Mouse (Mus musculus) G1E (cell line): Measurements from ENCODE around the gene Plcb1. TPM values are rescaled to one million over a fixed set of nuclear protein-coding genes. Genes with fewer than 3 reads are reported as not detected.

Source experiments
- ATAC-seq: 2 replicates; pipeline ENCODE4 v1.8.0; 2016; ENCODE audit warnings: mild to moderate bottlenecking; ENCODE audit not compliant: insufficient number of reproducible peaks, poor library complexity, low FRiP score, severe bottlenecking; ENCODE audit errors: extremely low read depth
- DNase-seq: peaks from one replicate; pipeline ENCODE4 v3.0.0; 2012; ENCODE audit warnings: low spot score
- H3K27me3 ChIP-seq: 2 replicates; pipeline ENCODE4 v1.6.1; 2012; ENCODE audit warnings: mild to moderate bottlenecking, low read length, inconsistent platforms; ENCODE audit not compliant: insufficient read depth
- H3K36me3 ChIP-seq: replicated peaks from 2 replicates; pipeline ENCODE3; 2012; ENCODE audit warnings: mild to moderate bottlenecking, inconsistent platforms
- H3K4me1 ChIP-seq: 2 replicates; pipeline ENCODE4 v1.6.1; 2012; ENCODE audit warnings: low read depth, low read length, inconsistent platforms, mixed read lengths; ENCODE audit not compliant: insufficient read depth
- H3K4me3 ChIP-seq: 2 replicates; pipeline ENCODE4 v1.5.1; 2012; ENCODE audit warnings: low read depth, mild to moderate bottlenecking, inconsistent platforms, low read length, moderate library complexity, mixed read lengths
- H3K9me3 ChIP-seq: replicated peaks from 2 replicates; pipeline ENCODE4 v1.6.1; 2012; ENCODE audit warnings: inconsistent platforms
- CTCF ChIP-seq: IDR thresholded peaks from 2 replicates; pipeline ENCODE4 v1.5.1; 2012; ENCODE audit warnings: low read depth, low read length, inconsistent platforms, mixed read lengths
- GATA1 ChIP-seq: IDR thresholded peaks from 2 replicates; pipeline ENCODE4 v1.6.1; 2012; ENCODE audit warnings: borderline replicate concordance, low read length, inconsistent platforms, mixed read lengths
- GATA2 ChIP-seq: IDR thresholded peaks from 2 replicates; pipeline ENCODE4 v1.6.1; 2012; ENCODE audit warnings: low read depth, low read length, inconsistent platforms, borderline replicate concordance
- POLR2AphosphoS5 ChIP-seq: IDR thresholded peaks from 2 replicates; pipeline ENCODE4 v1.6.1; 2012; ENCODE audit warnings: low read depth, low read length, inconsistent platforms; ENCODE audit not compliant: insufficient replicate concordance
- TAL1 ChIP-seq: conservative IDR thresholded peaks from 2 replicates; pipeline ENCODE4 v1.6.1; 2012; ENCODE audit warnings: low read depth, low read length, inconsistent platforms, mixed read lengths
- polyA plus RNA-seq: library from polyadenylated mRNA; stranded (reverse); fragments of >175 nt; gene quantifications from 2 replicates; pipeline ENCODE4 v1.2.3, GENCODE M21; 2012
- total RNA-seq, 2 experiments: library from RNA; stranded (forward) in 1 of 2; stranded (reverse) in 1 of 2; fragments of 200-1000 nt in 1 of 2; fragments of >200 nt in 1 of 2; fragmentation: Nextera tagmentation in 1 of 2; gene quantifications; 2 replicates each; pipeline ENCODE4 v1.2.3; 2014 to 2017

The Plcb1 gene
- total RNA-seq (2014; fragmentation: Nextera tagmentation): not detected in 2 replicates
- total RNA-seq (2017): 0.16 and 0.41 TPM in 2 replicates
- polyA plus RNA-seq: not detected in 2 replicates

DNA sequence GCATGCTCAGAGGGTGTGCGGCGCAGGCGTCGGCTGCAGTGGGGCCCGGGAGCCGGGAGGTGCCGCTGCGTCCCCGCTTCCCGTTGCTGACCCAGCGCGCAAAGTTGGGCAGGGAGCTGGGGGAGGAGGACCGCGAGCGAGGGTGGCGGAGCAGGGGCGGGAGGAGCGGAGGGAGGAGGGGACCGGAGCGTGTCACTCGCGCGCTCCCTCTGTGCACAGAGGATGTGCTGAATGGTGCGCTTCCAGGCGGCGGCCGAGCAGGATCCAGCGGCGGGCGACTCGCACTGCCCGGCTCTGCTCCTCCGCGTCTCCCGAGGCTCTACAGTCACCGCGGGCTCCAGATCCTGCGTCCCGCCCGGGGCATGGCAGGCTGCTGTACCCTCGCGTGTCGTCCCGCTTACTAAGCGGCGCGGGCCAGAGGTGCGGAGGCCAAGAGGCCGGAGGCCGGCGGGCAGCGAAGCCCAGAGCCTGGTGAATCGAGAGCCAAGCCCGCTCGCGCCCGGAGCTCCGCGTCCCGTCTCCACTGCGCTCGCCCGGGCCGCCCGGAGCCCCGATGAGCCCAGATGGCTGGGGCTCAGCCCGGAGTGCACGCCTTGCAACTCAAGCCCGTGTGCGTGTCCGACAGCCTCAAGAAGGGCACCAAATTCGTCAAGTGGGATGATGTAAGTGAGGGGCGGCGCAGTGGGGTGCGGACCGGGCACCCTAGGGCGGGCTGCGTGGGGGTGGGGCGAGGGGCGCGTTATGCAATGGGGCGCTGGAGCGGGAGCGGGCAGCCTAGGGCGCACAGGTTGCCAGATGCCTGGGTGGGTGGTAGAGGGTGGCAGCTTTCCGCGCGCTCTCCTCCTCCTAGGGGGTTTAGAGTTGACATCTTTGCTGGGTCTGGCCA, at the start of gene Plcb1:
TSS of gene Plcb1 (plus strand) at position 98 of the 886 bp plus-strand sequence.
- DNase-seq (no peak), ATAC-seq (no peak)
- no peaks in the 10 kb centered on the region for H3K4me1 ChIP-seq
- TF ChIP-seq POLR2AphosphoS5 (no peak), TAL1 (no peak), CTCF (no peak), GATA1 (no peak)
- no peaks in the 10 kb centered on the region for H3K27me3 ChIP-seq
- no peaks in the 10 kb centered on the region for H3K36me3 ChIP-seq
- no peak within 1 kb of the TSS; the same call in 1 of the 2 replicates for H3K4me3 ChIP-seq
- peaks cover 9% of the 10 kb centered on the region for H3K9me3 ChIP-seq

- no peaks in the 10 kb centered on the region for H3K4me1 ChIP-seq
- H3K9me3 ChIP-seq: no peaks in the 10 kb centered on the region
- H3K36me3 ChIP-seq: no peaks in the 10 kb centered on the region
- ATAC-seq: no peak
- no peaks in the 10 kb centered on the region for H3K27me3 ChIP-seq
- H3K4me3 ChIP-seq: no peak overlapping the region
- no peak for DNase-seq
- TF ChIP-seq GATA2 (no peak), CTCF (no peak)
These were observed 30.3 kb upstream of the Plcb1 start for GRCm38 (mm10) chr2:134755537-134755936.

GRCm38 (mm10) chr2:134756086-134756485, 29.8 kb upstream of the Plcb1 start:
- Histone ChIP-seq H3K4me3 (no peak overlapping the region), H3K36me3 (no peaks in the 10 kb centered on the region), H3K27me3 (no peaks in the 10 kb centered on the region), H3K4me1 (no peaks in the 10 kb centered on the region), H3K9me3 (no peaks in the 10 kb centered on the region)
- DNase-seq (no peak), ATAC-seq (no peak)
- TF ChIP-seq GATA1: no peak
- TF ChIP-seq TAL1: no peak
- no peak for TF ChIP-seq POLR2AphosphoS5

- Histone ChIP-seq H3K4me1 (no peaks in the 10 kb centered on the region), H3K36me3 (no peaks in the 10 kb centered on the region), H3K4me3 (no peak overlapping the region), H3K9me3 (no peaks in the 10 kb centered on the region), H3K27me3 (no peaks in the 10 kb centered on the region; the same call in 1 of the 2 replicates)
- DNase-seq (no peak), ATAC-seq (no peak)
- TF ChIP-seq TAL1 (no peak), GATA2 (no peak), CTCF (no peak), POLR2AphosphoS5 (no peak), GATA1 (no peak)
These were observed 24.8 kb upstream of the Plcb1 start for GRCm38 (mm10) chr2:134761029-134761428.

GRCm38 (mm10) chr2:134763406-134763990, 22.4 kb upstream of the Plcb1 start:
- H3K36me3 ChIP-seq: no peaks in the 10 kb centered on the region
- no peaks in the 10 kb centered on the region for H3K4me1 ChIP-seq
- ATAC-seq (no peak; the same call in 1 of the 2 replicates), DNase-seq (no peak)
- H3K9me3 ChIP-seq: no peaks in the 10 kb centered on the region
- no peak for TF ChIP-seq CTCF
- no peak for TF ChIP-seq GATA1
- TF ChIP-seq POLR2AphosphoS5: no peak
- TF ChIP-seq TAL1: no peak
- TF ChIP-seq GATA2: no peak
- H3K27me3 ChIP-seq: no peaks in the 10 kb centered on the region; the same call in 1 of the 2 replicates
- no peak overlapping the region for H3K4me3 ChIP-seq

DNA sequence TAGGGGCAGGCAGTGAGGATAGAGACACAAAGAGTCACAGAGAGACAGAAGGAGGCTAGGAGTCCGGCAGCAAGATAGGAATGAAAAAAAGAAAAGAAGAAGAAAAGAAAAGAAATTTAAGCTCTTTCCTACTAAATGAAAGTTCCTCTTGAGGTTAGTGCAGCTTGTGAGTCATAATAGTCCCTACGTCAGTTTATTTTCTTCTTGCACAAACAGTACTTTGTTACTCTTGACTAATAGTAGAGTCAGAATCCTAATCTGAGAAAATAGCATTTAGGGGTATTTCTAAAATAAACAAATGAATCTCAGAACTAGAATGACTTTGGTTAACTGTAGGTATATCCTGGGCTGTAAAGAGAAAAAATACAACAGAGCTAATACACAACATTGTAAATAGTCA, 21.4 kb upstream of the Plcb1 start:
- DNase-seq: no peak
- Histone ChIP-seq H3K4me1 (no peaks in the 10 kb centered on the region), H3K27me3 (no peaks in the 10 kb centered on the region; the same call in 1 of the 2 replicates), H3K4me3 (no peak overlapping the region), H3K36me3 (no peaks in the 10 kb centered on the region), H3K9me3 (no peaks in the 10 kb centered on the region)
- no peak for ATAC-seq
- TF ChIP-seq GATA2 (no peak), CTCF (no peak), POLR2AphosphoS5 (no peak), GATA1 (no peak), TAL1 (no peak)
